Mouse (Mus musculus): ENCODE data around the gene Lpar2. TPM values are rescaled to one million over a fixed set of nuclear protein-coding genes. Genes with fewer than 3 reads are reported as not detected.

The Lpar2 gene
- total RNA-seq, 2 experiments from 2014 or later: 0.60 to 0.68 TPM

GRCm38 (mm10) chr8:69870003-69870765, 48.0 kb downstream of the Lpar2 start:
- no peak for DNase-seq

GRCm38 (mm10) chr8:69870907-69871306, 48.7 kb downstream of the Lpar2 start:
- DNase-seq: no peak

GRCm38 (mm10) chr8:69874155-69874554, 51.9 kb downstream of the Lpar2 start:
- peak; percentile 62 for DNase-seq

DNA sequence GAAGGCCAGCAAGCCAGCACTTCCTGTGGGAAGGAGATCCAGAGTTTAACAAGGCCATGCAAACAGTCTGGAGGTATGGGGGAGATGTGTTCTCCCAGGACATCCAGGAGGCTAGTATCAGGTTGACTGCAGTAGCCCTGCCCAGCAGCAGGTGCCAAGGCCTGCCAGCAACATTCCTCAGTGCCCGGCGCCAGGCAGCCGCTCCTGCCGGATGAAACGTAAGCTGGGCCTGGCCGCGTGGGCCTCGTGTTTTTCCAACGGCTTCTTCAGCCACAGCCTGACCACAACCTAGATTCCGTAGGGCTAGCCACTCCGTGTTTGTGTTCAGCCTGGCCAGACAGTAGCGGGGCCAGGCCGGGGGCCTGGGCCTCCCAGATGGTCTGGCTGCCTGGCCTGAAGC, 52.4 kb downstream of the Lpar2 start:
- DNase-seq: no peak

DNA sequence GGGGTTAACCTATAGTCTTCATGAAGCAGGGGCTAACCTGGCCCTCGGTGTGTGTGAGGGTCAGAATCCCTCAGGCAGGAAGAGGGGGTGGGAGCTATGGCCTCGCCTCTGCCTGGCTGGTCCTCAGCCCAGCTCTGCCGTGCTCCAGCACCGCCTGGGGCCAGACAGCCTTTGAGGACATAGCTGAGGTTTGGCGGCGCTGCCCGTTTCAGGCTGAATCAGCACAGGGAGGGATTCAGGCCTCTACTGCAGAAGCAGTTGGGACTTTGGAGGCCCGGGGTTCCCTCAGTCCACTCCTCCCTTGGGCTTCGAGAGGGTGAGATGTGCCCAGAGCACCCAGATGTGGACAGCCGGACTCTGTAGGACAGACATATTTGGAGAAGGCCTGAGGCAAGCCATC, 53.9 kb downstream of the Lpar2 start:
- no peak for DNase-seq

GRCm38 (mm10) chr8:69876967-69877366, 54.7 kb downstream of the Lpar2 start:
- no peak for DNase-seq

DNA sequence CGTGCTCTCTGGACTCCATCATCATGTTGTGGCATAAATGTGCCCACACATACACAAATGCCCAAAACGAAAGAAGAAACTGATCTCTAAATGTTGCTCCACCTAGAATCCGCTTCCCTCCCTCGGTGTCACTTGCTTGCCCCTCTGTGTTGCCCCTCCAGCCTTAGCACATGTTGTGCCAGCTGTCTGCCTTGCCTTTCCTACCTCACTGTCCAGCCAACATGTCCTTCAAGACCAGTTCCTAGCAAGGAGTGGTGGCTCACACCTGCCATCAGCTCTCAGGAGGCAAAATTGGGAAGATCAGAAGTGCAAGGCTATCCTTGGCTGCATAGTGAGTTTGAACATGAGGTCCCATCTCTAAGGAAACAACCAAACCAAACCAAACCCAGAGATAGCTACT, 55.2 kb downstream of the Lpar2 start:
- DNase-seq: no peak

DNA sequence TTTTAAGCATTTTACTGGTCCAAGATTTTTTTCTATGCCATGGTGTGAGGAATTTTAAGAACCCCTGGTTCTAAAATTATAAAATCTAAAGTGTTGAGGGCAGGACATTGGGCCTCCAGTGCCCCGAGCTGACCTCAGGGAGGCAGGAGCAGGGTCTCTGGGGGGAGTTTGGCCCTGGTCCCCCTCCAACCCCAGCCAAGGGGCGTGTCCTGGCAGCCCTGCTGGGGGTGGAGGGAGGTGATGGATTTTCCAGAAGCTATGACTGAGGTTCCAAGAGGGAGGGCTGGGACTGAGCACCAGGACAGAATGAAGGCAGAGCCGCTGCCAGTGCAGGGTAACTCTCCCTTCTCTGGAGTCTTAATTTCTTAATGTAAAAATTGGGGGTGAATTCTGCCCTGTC, 55.8 kb downstream of the Lpar2 start:
- DNase-seq: no peak

DNA sequence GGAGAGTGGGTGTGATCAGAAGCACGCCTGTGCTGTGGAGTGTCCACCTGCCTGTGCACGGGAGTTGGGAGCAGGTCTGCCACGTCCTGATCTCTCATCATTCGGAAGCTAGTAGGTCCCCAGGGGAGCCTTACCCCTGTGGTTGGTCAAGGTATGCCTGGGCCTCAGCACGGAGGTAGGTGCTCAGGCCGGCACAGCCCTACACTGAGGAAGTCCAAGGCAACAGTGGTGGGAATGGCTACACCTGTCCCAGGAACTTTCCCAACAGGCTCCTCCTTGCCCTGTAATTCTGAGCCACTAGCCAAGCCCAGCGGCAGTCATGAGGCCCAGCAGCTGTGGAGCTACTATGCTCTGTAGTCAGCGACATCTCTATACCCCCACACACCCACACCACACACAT, 57.4 kb downstream of the Lpar2 start:
- DNase-seq: no peak

Other genes with a start within 250 kb of the Lpar2 start
- 10 to 100 TPM; 18.7 to 21.5 TPM for gene Zfp868, start 196.9 kb upstream of the Lpar2 start, total RNA-seq (2021)
- gene Zfp964, start 167.9 kb upstream of the Lpar2 start, total RNA-seq (2021): 1 to 10 TPM; 4.9 to 5.6 TPM
- gene Zfp869, start 111.7 kb upstream of the Lpar2 start, total RNA-seq (2021): 10 to 100 TPM; 19.8 to 22.3 TPM
- 1 to 10 TPM; 5.2 to 5.7 TPM for gene Zfp963, start 72.5 kb upstream of the Lpar2 start, total RNA-seq (2021)
- 1 to 10 TPM in 1 of 2 experiments, not detected in 1; 1.3 TPM for gene Gm20422, start 47.5 kb upstream of the Lpar2 start, total RNA-seq (2021)
- gene Atp13a1, start 31.3 kb upstream of the Lpar2 start, total RNA-seq (2021): 10 to 100 TPM; 40.3 to 40.6 TPM
- gene Zfp866, start 31.3 kb upstream of the Lpar2 start, total RNA-seq (2021): 10 to 100 TPM; 28.1 to 32.1 TPM
- 10 to 100 TPM; 12.0 to 17.3 TPM for gene Gmip, start 13.8 kb upstream of the Lpar2 start, total RNA-seq (2021)
- gene Pbx4, start 10.1 kb downstream of the Lpar2 start, total RNA-seq (2021): 10 to 100 TPM; 15.6 to 19.0 TPM
- gene Cilp2, start 65.3 kb downstream of the Lpar2 start, total RNA-seq (2021): under 1 TPM; 0.86 to 0.92 TPM
- under 1 TPM in 1 of 2 experiments, not detected in 1; 0.76 TPM for gene Tssk6, start 79.8 kb downstream of the Lpar2 start, total RNA-seq (2021)
- 100 to 1,000 TPM; 154 to 159 TPM for gene Ndufa13, start 80.1 kb downstream of the Lpar2 start, total RNA-seq (2021)
- gene Yjefn3, start 80.3 kb downstream of the Lpar2 start, total RNA-seq (2021): 10 to 100 TPM; 32.3 to 36.3 TPM
- 10 to 100 TPM; 31.4 to 33.4 TPM for gene Gatad2a, start 174.0 kb downstream of the Lpar2 start, total RNA-seq (2021)
- gene Mau2, start 220.3 kb downstream of the Lpar2 start, total RNA-seq (2021): 10 to 100 TPM; 77.3 to 80.9 TPM
- 10 to 100 TPM; 47.0 to 51.3 TPM for gene Sugp1, start 220.4 kb downstream of the Lpar2 start, total RNA-seq (2021)

Data from layer of hippocampus, postnatal 36 days (tissue).